In the genomic region with DNA sequence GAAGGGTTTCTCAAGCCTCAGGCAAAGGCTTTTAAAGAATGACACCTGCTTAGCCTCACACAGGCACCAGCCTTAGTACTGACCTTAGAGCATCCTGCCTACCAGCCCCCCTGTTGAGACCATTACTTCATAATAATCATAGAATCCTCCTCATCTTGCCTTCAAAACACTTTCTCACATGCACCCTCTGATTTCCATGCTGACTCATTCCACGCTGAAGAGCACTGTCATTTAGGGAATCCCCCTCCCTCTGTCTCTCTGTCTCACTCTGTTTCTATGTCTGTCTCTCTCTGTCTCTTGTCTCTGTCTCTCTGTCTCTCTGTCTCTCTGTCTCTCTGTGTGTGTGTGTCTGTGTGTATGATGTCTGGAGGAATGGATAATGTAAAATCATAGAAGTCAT, we compare ENCODE assay signal across 30 mouse cellular contexts.
"Had no signal": no experiment of that assay in that cellular context is flagged by ENCODE, and none has a peak within 500 bp of the region (broad histone marks: within the 10 kb centered on the region; RNA-seq: fewer than 3 reads in every experiment).

No protein-coding gene starts in this region.

- H3K9me3 ChIP-seq: limb, embryonic 12.5 days; limb, embryonic 13.5 days; limb, embryonic 15.5 days; liver, embryonic 12.5 days; liver, embryonic 13.5 days; liver, embryonic 15.5 days; lung, embryonic 15.5 days; midbrain, embryonic 10.5 days; midbrain, embryonic 12.5 days; midbrain, embryonic 13.5 days; midbrain, embryonic 15.5 days; neural tube, embryonic 12.5 days had no signal

- H3K4me3 ChIP-seq: limb, embryonic 12.5 days; limb, embryonic 13.5 days; limb, embryonic 15.5 days; liver, embryonic 12.5 days; liver, embryonic 13.5 days; liver, embryonic 15.5 days; lung, embryonic 15.5 days; megakaryocyte, embryonic 14.5 days; midbrain, embryonic 10.5 days; midbrain, embryonic 12.5 days; midbrain, embryonic 13.5 days; midbrain, embryonic 15.5 days; myocyte; neural tube, embryonic 12.5 days had no signal

- H3K27me3 ChIP-seq: limb, embryonic 12.5 days; limb, embryonic 13.5 days; limb, embryonic 15.5 days; liver, embryonic 12.5 days; liver, embryonic 13.5 days; liver, embryonic 15.5 days; lung, embryonic 15.5 days; megakaryocyte, embryonic 14.5 days; midbrain, embryonic 12.5 days; midbrain, embryonic 13.5 days; midbrain, embryonic 15.5 days; neural tube, embryonic 12.5 days had no signal

- H3K36me3 ChIP-seq: limb, embryonic 12.5 days; limb, embryonic 13.5 days; limb, embryonic 15.5 days; liver, embryonic 12.5 days; liver, embryonic 13.5 days; liver, embryonic 15.5 days; lung, embryonic 15.5 days; midbrain, embryonic 10.5 days; midbrain, embryonic 12.5 days; midbrain, embryonic 13.5 days; midbrain, embryonic 15.5 days; neural tube, embryonic 12.5 days had no signal

- H3K4me1 ChIP-seq: limb, embryonic 12.5 days; limb, embryonic 13.5 days; limb, embryonic 15.5 days; liver, embryonic 12.5 days; liver, embryonic 13.5 days; liver, embryonic 15.5 days; lung, embryonic 15.5 days; megakaryocyte, embryonic 14.5 days; midbrain, embryonic 10.5 days; midbrain, embryonic 12.5 days; midbrain, embryonic 13.5 days; midbrain, embryonic 15.5 days; neural tube, embryonic 12.5 days had no signal

- H3K9ac ChIP-seq: limb, embryonic 12.5 days; limb, embryonic 13.5 days; limb, embryonic 15.5 days; liver, embryonic 12.5 days; liver, embryonic 13.5 days; liver, embryonic 14.5 days; liver, embryonic 15.5 days; liver, postnatal 0 days; lung, embryonic 14.5 days; lung, embryonic 15.5 days; midbrain, embryonic 12.5 days; midbrain, embryonic 13.5 days; midbrain, embryonic 15.5 days; neural tube, embryonic 12.5 days had no signal

- H3K4me2 ChIP-seq: limb, embryonic 12.5 days; limb, embryonic 13.5 days; limb, embryonic 15.5 days; liver, embryonic 11.5 days; liver, embryonic 12.5 days; liver, embryonic 13.5 days; liver, embryonic 15.5 days; lung, embryonic 14.5 days; lung, embryonic 15.5 days; midbrain, embryonic 11.5 days; midbrain, embryonic 12.5 days; midbrain, embryonic 13.5 days; midbrain, embryonic 15.5 days; neural tube, embryonic 12.5 days had no signal

- H3K27ac ChIP-seq: limb, embryonic 12.5 days; limb, embryonic 13.5 days; limb, embryonic 15.5 days; liver, embryonic 12.5 days; liver, embryonic 13.5 days; liver, embryonic 14.5 days; liver, embryonic 15.5 days; lung, embryonic 15.5 days; macrophage; midbrain, embryonic 10.5 days; midbrain, embryonic 12.5 days; midbrain, embryonic 13.5 days; midbrain, embryonic 15.5 days; neural tube, embryonic 12.5 days had no signal

- ATAC-seq: liver, embryonic 12.5 days; liver, postnatal 0 days; lung, postnatal 0 days; midbrain, embryonic 13.5 days; midbrain, embryonic 15.5 days; midbrain, embryonic 16.5 days had no signal

- DNase-seq: left cerebral cortex, postnatal 4 days; liver; liver, embryonic 13.5 days; liver, postnatal 0 days; lung, adult 18-20 months; lung, adult 2 months; lung, embryonic 14.5 days; lung, postnatal 14 days; lung, postnatal 36 days; lung, postnatal 4 days; midbrain, embryonic 14.5 days had no signal
